Mouse (Mus musculus) lung, postnatal 0 days (tissue): ENCODE data around the gene Thoc5.

Source experiments
- CTCF ChIP-seq: IDR thresholded peaks from 2 replicates; pipeline ENCODE4 v1.5.1; 2016; ENCODE audit warnings: antibody characterized with exemption, mild to moderate bottlenecking
- EP300 ChIP-seq: IDR thresholded peaks from 2 replicates; pipeline ENCODE4 v1.6.1; 2016; ENCODE audit warnings: antibody characterized with exemption, mild to moderate bottlenecking, control low read depth

DNA sequence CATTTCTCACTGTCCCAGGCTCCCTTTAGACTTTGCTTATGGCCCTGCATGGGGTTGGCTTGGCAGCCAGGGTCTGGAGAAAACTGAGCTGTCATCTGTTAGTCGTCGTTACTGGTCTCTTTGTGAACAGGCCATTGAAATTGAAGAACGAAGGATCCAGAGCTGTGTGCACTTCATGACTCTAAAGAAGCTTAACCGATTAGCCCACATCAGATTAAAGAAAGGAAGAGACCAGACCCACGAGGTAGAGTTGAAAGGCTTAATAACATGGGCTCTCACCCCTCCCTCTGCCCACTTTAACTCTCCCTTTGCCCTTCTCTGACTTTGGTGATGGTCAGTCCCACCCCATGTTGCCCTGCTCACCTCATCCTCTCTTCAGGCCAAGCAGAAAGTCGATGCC, 6.8 kb downstream of the Thoc5 start:
- TF ChIP-seq CTCF (no peak), EP300 (no peak)
